Mouse (Mus musculus) brain, embryonic 14.5 days (tissue): ENCODE results near the gene Tcf12.

Source experiments
- CTCF ChIP-seq: fragments of 200-500 bp; IDR thresholded peaks from 2 replicates; pipeline ENCODE4 v1.5.1; 2012; ENCODE audit warnings: inconsistent platforms, mild to moderate bottlenecking, moderate library complexity, borderline replicate concordance; ENCODE audit not compliant: insufficient read depth, insufficient read length; ENCODE audit errors: extremely low read depth
- POLR2A ChIP-seq: fragments of 200-500 bp; IDR thresholded peaks from 2 replicates; pipeline ENCODE4 v1.6.1; 2012; ENCODE audit warnings: mild to moderate bottlenecking, inconsistent platforms, borderline replicate concordance; ENCODE audit not compliant: poor library complexity, insufficient read depth, insufficient read length, severe bottlenecking; ENCODE audit errors: extremely low read depth

DNA sequence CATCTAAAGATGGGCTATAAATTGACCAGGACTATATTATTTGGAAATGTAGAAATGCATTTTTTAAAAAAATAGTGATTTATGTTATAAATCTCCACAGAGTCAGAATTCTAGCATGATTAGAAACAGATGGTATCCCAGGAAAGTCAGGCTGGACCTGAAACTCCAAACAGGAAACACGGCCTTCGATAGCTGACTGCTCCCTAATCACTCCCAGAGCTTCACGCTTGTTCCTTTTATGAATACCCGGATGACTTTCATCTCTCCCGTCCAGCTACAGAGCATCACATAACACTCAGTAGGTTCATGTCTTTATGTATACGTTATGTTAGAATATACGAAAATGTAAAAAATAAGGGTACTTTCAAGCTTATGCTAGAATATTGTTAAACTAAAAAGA is 216.4 kb downstream of the Tcf12 start:
- no peak for TF ChIP-seq CTCF
- TF ChIP-seq POLR2A = no peak
